9 mouse cellular contexts compared by ENCODE assay signal in genomic region chr4:95317821-95318290, GRCm38 (mm10).
DNase-seq lines count a peak whose midpoint lies in the region; ATAC-seq and TF ChIP-seq lines count a peak whose summit lies in the region.
"Had no signal": no experiment of that assay in that cellular context is flagged by ENCODE, and none has a peak within 500 bp of the region (broad histone marks: within the 10 kb centered on the region; RNA-seq: fewer than 3 reads in every experiment).

No protein-coding gene starts in this region.

- H3K27me3 ChIP-seq in forebrain, embryonic 16.5 days (replicated peaks; ENCODE audit: control insufficient read depth, insufficient read depth, low read length): no peaks in the 10 kb centered on the region
- no peaks in the 10 kb centered on the region for H3K27me3 ChIP-seq in myocyte (ENCODE audit: control insufficient read depth, insufficient read depth, insufficient read length)

- DNase-seq in 3134 (ENCODE audit: extremely low read depth, insufficient read length, low spot score): peak; percentile 80
- peak; percentile 82 for DNase-seq in adrenal gland, postnatal 10 days
- DNase-seq in heart, postnatal 36 days: peak; percentile 79 to 88
- DNase-seq in kidney, postnatal 4 days: peak; percentile 71 to 81

- WGBS in forebrain, embryonic 16.5 days: 47% methylated on average over 3 of the region's 3 CpGs

- intact Hi-C loops in heart, postnatal 36 days (cut with DNase I): no loop called here

- H3K9ac ChIP-seq in forebrain, embryonic 16.5 days (replicated peaks; ENCODE audit: low read depth, low read length): no peak overlapping the region
- H3K9ac ChIP-seq: liver, embryonic 14.5 days had no signal

- no peaks in the 10 kb centered on the region for H3K36me3 ChIP-seq in forebrain, embryonic 16.5 days (ENCODE audit: control insufficient read depth, insufficient read depth)
- no peaks in the 10 kb centered on the region for H3K36me3 ChIP-seq in myocyte (ENCODE audit: control insufficient read depth, insufficient read depth)

- no peak overlapping the region for H3K4me3 ChIP-seq in forebrain, embryonic 16.5 days (replicated peaks; ENCODE audit: low read length)
- H3K4me3 ChIP-seq in myocyte: no peak overlapping the region

- no peak overlapping the region for H3K27ac ChIP-seq in forebrain, embryonic 16.5 days (ENCODE audit: low read length)
- H3K27ac ChIP-seq: liver, embryonic 14.5 days had no signal

- H3K9me3 ChIP-seq in forebrain, embryonic 16.5 days (ENCODE audit: control insufficient read depth, low read length): no peaks in the 10 kb centered on the region

- peak; percentile 86 for ATAC-seq in forebrain, embryonic 16.5 days
- ATAC-seq in erythroblast, adult 5-6 weeks (replicated peaks; ENCODE audit: low FRiP score, poor library complexity, severe bottlenecking): no peak
- ATAC-seq in inflammation-experienced regulatory T-cells, adult 6 months: no peak

- TF ChIP-seq POLR2A in myocyte (IDR thresholded peaks at IDR 0.05; ENCODE audit: insufficient read length, low read depth): no peak

- H3K79me2 ChIP-seq in myocyte (ENCODE audit: control insufficient read depth, insufficient read depth): no peaks in the 10 kb centered on the region

- no peak overlapping the region for H3ac ChIP-seq in myocyte (ENCODE audit: control insufficient read depth, insufficient read length)

- peaks cover 15% of the 10 kb centered on the region for H3K4me1 ChIP-seq in forebrain, embryonic 16.5 days (replicated peaks; ENCODE audit: control insufficient read depth, insufficient read depth, low read length)

- no peak overlapping the region for H3K4me2 ChIP-seq in forebrain, embryonic 16.5 days (ENCODE audit: low read length)
- H3K4me2 ChIP-seq in myocyte (ENCODE audit: low read depth): peak overlapping the region; percentile 65

TF ChIP-seq in myocyte, 11 proteins besides CTCF, POLR2A, EP300 and RAD21:
- TF ChIP-seq SRF (IDR thresholded peaks at IDR 0.05; ENCODE audit: control insufficient read depth, insufficient read length, low read depth) (no peak), E2F4 (IDR thresholded peaks at IDR 0.05; ENCODE audit: insufficient read depth) (no peak), MYOG (IDR thresholded peaks at IDR 0.05; ENCODE audit: control insufficient read depth in 1 of 3, insufficient read depth in 1 of 3, insufficient read length in 2 of 3, low read depth in 2 of 3) (no peak), CEBPB (IDR thresholded peaks at IDR 0.05; ENCODE audit: insufficient read depth, poor library complexity, severe bottlenecking) (peak; percentile 94), TCF12 (IDR thresholded peaks at IDR 0.05; ENCODE audit: insufficient read depth, poor library complexity, severe bottlenecking) (peak; percentile 87), POLR2AphosphoS2 (IDR thresholded peaks at IDR 0.05; ENCODE audit: insufficient read length, low read depth) (no peak)
TF ChIP-seq in myocyte: peak in this region for 2.
